Mouse (Mus musculus): ENCODE measurements around the gene Olfr1467. TPM values are rescaled to one million over a fixed set of nuclear protein-coding genes. Genes with fewer than 3 reads are reported as not detected.

Olfr1467 gene
- not detected for polyA plus RNA-seq (2014; fragmentation: Illumina TruSeq; extraction: RNeasy Lipid Tissue Mini Kit (QIAGEN cat#74804); ENCODE audit: low read depth, low replicate concordance)

GRCm38 (mm10) chr19:13361936-13362335 lies at the start of gene Olfr1467:
TSS of gene Olfr1467 (plus strand) at chr19:13362236.

DNA sequence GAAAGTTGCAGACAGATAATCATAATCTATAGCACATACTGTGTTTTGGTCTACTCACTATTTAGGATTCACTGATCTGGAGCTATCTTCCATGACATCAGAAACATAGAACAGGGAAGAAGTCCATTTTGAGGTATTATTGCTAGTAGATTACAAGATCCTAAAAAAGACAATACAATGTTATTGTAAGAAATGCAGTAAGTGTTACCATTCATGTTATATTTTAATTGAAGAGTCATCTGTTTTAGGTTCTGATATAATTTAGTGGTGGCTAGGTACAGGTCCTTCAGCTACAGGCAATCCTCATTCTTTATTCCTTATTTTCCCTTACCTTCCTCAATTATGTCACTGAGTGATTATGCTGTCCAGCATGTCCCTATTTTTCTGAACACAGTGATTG lies 46.6 kb upstream of the Olfr1467 start, which contains the start of gene Olfr1465:
Gene Olfr1465, minus strand, starts transcription at position 101 of the 400 bp plus-strand sequence.

GRCm38 (mm10) chr19:13338562-13338961 lies 23.5 kb upstream of the Olfr1467 start, which contains the start of gene Olfr1466:
TSS of gene Olfr1466 (plus strand) at chr19:13338862.

DNA sequence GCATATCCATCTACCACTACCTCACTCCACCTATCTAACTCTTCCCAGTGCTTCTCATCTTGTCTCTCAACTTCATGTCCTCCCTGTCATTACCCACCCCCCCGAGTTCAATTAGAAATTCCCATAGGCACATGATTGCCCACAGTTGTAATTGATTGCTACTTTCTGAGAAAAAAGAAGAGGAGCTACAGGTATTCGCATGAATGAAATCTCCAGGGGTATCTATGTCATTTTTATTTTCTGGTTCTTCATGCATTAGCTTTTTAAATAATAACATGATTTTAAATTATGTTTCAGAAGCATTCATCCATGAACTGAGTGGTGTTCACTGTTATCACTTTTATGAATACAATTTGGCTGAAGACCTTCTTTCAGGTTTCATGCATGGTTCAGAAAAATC lies 45.5 kb downstream of the Olfr1467 start, which contains the start of gene Olfr1469:
Gene Olfr1469, plus strand, starts transcription at position 301 of the 400 bp plus-strand sequence.

Other genes with a start within 250 kb of the Olfr1467 start
- gene Olfr1459, start 212.7 kb upstream of the Olfr1467 start, polyA plus RNA-seq (2014; fragmentation: Illumina TruSeq; extraction: RNeasy Lipid Tissue Mini Kit (QIAGEN cat#74804); ENCODE audit: low read depth, low replicate concordance): not detected
- gene Olfr1461, start 199.2 kb upstream of the Olfr1467 start, polyA plus RNA-seq (2014; fragmentation: Illumina TruSeq; extraction: RNeasy Lipid Tissue Mini Kit (QIAGEN cat#74804); ENCODE audit: low read depth, low replicate concordance): not detected
- gene Olfr1462, start 176.5 kb upstream of the Olfr1467 start, polyA plus RNA-seq (2014; fragmentation: Illumina TruSeq; extraction: RNeasy Lipid Tissue Mini Kit (QIAGEN cat#74804); ENCODE audit: low read depth, low replicate concordance): not detected
- not detected for gene Olfr1463, start 130.9 kb upstream of the Olfr1467 start, polyA plus RNA-seq (2014; fragmentation: Illumina TruSeq; extraction: RNeasy Lipid Tissue Mini Kit (QIAGEN cat#74804); ENCODE audit: low read depth, low replicate concordance)
- gene Olfr1465, start 46.7 kb upstream of the Olfr1467 start, polyA plus RNA-seq (2014; fragmentation: Illumina TruSeq; extraction: RNeasy Lipid Tissue Mini Kit (QIAGEN cat#74804); ENCODE audit: low read depth, low replicate concordance): not detected
- not detected for gene Olfr1466, start 23.4 kb upstream of the Olfr1467 start, polyA plus RNA-seq (2014; fragmentation: Illumina TruSeq; extraction: RNeasy Lipid Tissue Mini Kit (QIAGEN cat#74804); ENCODE audit: low read depth, low replicate concordance)
- not detected for gene Olfr1469, start 45.6 kb downstream of the Olfr1467 start, polyA plus RNA-seq (2014; fragmentation: Illumina TruSeq; extraction: RNeasy Lipid Tissue Mini Kit (QIAGEN cat#74804); ENCODE audit: low read depth, low replicate concordance)
- not detected for gene Olfr1471, start 81.2 kb downstream of the Olfr1467 start, polyA plus RNA-seq (2014; fragmentation: Illumina TruSeq; extraction: RNeasy Lipid Tissue Mini Kit (QIAGEN cat#74804); ENCODE audit: low read depth, low replicate concordance)
- gene Olfr1472, start 93.8 kb downstream of the Olfr1467 start, polyA plus RNA-seq (2014; fragmentation: Illumina TruSeq; extraction: RNeasy Lipid Tissue Mini Kit (QIAGEN cat#74804); ENCODE audit: low read depth, low replicate concordance): not detected
- not detected for gene Olfr1474, start 107.3 kb downstream of the Olfr1467 start, polyA plus RNA-seq (2014; fragmentation: Illumina TruSeq; extraction: RNeasy Lipid Tissue Mini Kit (QIAGEN cat#74804); ENCODE audit: low read depth, low replicate concordance)
- not detected for gene Olfr1475, start 118.0 kb downstream of the Olfr1467 start, polyA plus RNA-seq (2014; fragmentation: Illumina TruSeq; extraction: RNeasy Lipid Tissue Mini Kit (QIAGEN cat#74804); ENCODE audit: low read depth, low replicate concordance)
- not detected for gene Olfr1477, start 138.3 kb downstream of the Olfr1467 start, polyA plus RNA-seq (2014; fragmentation: Illumina TruSeq; extraction: RNeasy Lipid Tissue Mini Kit (QIAGEN cat#74804); ENCODE audit: low read depth, low replicate concordance)
- not detected for gene Olfr1480, start 165.7 kb downstream of the Olfr1467 start, polyA plus RNA-seq (2014; fragmentation: Illumina TruSeq; extraction: RNeasy Lipid Tissue Mini Kit (QIAGEN cat#74804); ENCODE audit: low read depth, low replicate concordance)
- gene Olfr1484, start 221.3 kb downstream of the Olfr1467 start, polyA plus RNA-seq (2014; fragmentation: Illumina TruSeq; extraction: RNeasy Lipid Tissue Mini Kit (QIAGEN cat#74804); ENCODE audit: low read depth, low replicate concordance): not detected